Mouse (Mus musculus) hindbrain, embryonic 14.5 days (tissue): ENCODE measurements at regions not wholly inside any gene's neighbourhood (a gene's known extent, or its start where the extent isn't known, plus 50 kb on each side); places are given as distances from the start of the nearest gene placed in this dataset.
A peak's percentile ranks its signal among the peaks of the same experiment; 100 is the strongest.

Experiments
- ATAC-seq: fragments of 200-750 bp; cut with Nextera tagmentation; 2 replicates; pipeline ENCODE4 v1.8.0; 2017; ENCODE audit warnings: moderate number of reproducible peaks, mild to moderate bottlenecking, moderate TSS enrichment, moderate library complexity; ENCODE audit not compliant: low FRiP score
- DNase-seq: peaks from one replicate; pipeline ENCODE4 v3.0.0-alpha.2; 2015; ENCODE audit warnings: low spot score
- H3K27ac ChIP-seq: fragments of 300-500 bp; sonication (generic); 2 replicates; pipeline ENCODE4 v1.5.1; 2014; ENCODE audit warnings: mild to moderate bottlenecking, moderate library complexity
- H3K27me3 ChIP-seq: fragments of 300-500 bp; sonication (generic); 2 replicates; pipeline ENCODE4 v1.6.1; 2014; ENCODE audit warnings: mild to moderate bottlenecking, low read length, mixed read lengths; ENCODE audit not compliant: control insufficient read depth, insufficient read depth
- H3K36me3 ChIP-seq: fragments of 300-500 bp; sonication (generic); replicated peaks from 2 replicates; pipeline ENCODE4 v1.6.1; 2014; ENCODE audit not compliant: control insufficient read depth, insufficient read depth
- H3K4me1 ChIP-seq: fragments of 300-500 bp; sonication (generic); replicated peaks from 2 replicates; pipeline ENCODE4 v1.6.1; 2014; ENCODE audit warnings: antibody characterized with exemption, low read length, mixed read lengths; ENCODE audit not compliant: control insufficient read depth, insufficient read depth
- H3K4me2 ChIP-seq: fragments of 300-500 bp; sonication (generic); replicated peaks from 2 replicates; pipeline ENCODE4 v1.6.1; 2014; ENCODE audit warnings: mild to moderate bottlenecking, moderate library complexity
- H3K4me3 ChIP-seq: fragments of 300-500 bp; sonication (generic); replicated peaks from 2 replicates; pipeline ENCODE4 v1.5.1; 2014; ENCODE audit warnings: mild to moderate bottlenecking, low read length
- H3K9ac ChIP-seq: fragments of 300-500 bp; sonication (generic); 2 replicates; pipeline ENCODE4 v1.6.1; 2014
- H3K9me3 ChIP-seq: fragments of 300-500 bp; sonication (generic); 2 replicates; pipeline ENCODE4 v1.6.1; 2016; ENCODE audit warnings: low read length; ENCODE audit not compliant: control insufficient read depth
- WGBS: fragments of 180-500 bp; shearing (Covaris S2); extraction: QIAGEN DNeasy Blood & Tissue Kit; methylation state at CpG from one replicate; pipeline ENCODE4 v1.1.7; 2014; 5-methylcytosine and 5-hydroxymethylcytosine counted together

GRCm38 (mm10) chr16:52947679-52948078 is 493.8 kb upstream of the Alcam start:
- no peak for ATAC-seq
- no peaks in the 10 kb centered on the region for H3K36me3 ChIP-seq
- H3K27ac ChIP-seq: no peak overlapping the region
- H3K4me3 ChIP-seq: no peak overlapping the region
- no peak overlapping the region for H3K9ac ChIP-seq
- H3K27me3 ChIP-seq: no peaks in the 10 kb centered on the region
- no peaks in the 10 kb centered on the region for H3K4me1 ChIP-seq
- no peak for DNase-seq
- H3K4me2 ChIP-seq: no peak overlapping the region
- WGBS: 47% methylated on average over 4 of the region's 4 CpGs
- H3K9me3 ChIP-seq: no peaks in the 10 kb centered on the region

GRCm38 (mm10) chr16:52934749-52935148 is 480.9 kb upstream of the Alcam start:
- ATAC-seq: no peak
- 77% methylated on average over 1 of the region's 1 CpGs for WGBS
- no peak for DNase-seq
- H3K4me2 ChIP-seq: no peak overlapping the region
- H3K4me1 ChIP-seq: no peaks in the 10 kb centered on the region
- no peak overlapping the region for H3K9ac ChIP-seq
- no peaks in the 10 kb centered on the region for H3K9me3 ChIP-seq
- H3K4me3 ChIP-seq: no peak overlapping the region
- no peaks in the 10 kb centered on the region for H3K36me3 ChIP-seq
- no peak overlapping the region for H3K27ac ChIP-seq
- H3K27me3 ChIP-seq: no peaks in the 10 kb centered on the region

DNA sequence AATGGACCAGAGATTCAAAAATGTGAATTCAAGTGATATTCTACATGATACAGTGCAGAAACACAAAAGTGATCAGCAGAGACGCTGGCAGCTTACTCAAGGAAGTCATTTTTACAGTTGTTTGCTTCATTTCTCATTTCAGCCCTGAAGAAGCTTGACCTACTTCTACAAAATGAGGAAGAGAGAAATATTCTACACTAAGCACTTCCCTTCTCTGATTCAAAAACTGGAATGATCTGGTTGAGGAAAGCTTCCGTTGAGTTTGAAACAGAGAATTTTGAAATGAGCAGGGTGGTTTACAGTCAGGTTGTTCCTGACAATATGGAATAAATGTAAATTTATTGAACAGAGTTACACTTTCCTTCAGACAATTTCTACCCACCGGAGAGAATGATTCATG is 478.1 kb upstream of the Alcam start:
- Histone ChIP-seq H3K9me3 (no peaks in the 10 kb centered on the region), H3K4me1 (no peaks in the 10 kb centered on the region), H3K4me2 (no peak overlapping the region), H3K36me3 (no peaks in the 10 kb centered on the region), H3K27ac (no peak overlapping the region), H3K9ac (no peak overlapping the region), H3K27me3 (no peaks in the 10 kb centered on the region), H3K4me3 (no peak overlapping the region)
- 90% methylated on average over 3 of the region's 3 CpGs for WGBS
- DNase-seq (no peak), ATAC-seq (no peak)

DNA sequence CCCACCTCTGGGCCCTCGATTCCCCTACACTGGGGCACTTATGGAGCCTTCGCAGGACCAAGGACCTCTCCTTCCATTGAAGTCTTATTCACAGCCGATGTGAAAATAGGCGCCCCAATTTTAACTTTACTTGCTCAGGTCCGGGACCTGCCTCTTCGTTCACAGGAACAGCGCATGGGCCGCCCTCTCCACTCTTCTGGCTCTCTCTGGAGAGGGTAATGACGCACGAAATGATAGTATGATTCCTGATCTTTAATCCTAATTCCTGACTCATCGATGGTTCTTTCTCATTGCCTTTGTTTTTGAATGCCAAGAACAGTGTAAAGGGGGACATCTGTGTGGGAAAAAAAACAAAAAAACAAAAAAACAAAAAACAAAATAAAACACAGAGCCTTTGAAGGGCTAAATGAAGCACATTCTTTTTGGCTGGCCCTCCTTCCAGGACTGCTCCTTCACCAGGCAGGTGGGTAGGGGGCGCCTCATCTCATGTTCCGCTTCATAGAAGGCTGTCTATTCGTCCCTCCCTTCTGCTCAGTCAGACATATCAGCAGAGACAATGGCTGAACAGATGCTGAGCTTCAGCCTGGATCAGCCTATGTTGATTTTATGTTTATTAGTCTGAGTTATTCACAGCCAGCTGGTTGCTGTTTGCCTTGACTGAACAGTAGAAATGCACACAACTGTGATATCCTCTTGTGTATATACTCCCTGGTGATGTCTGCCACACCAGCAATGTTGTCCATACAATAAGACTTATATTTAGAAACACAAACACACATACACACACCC is 438.8 kb upstream of the Alcam start:
- Histone ChIP-seq H3K4me2 (peak overlapping the region; percentile 19; the same call in 1 of the 2 replicates), H3K4me1 (0 out of 2 replicates have a peak, but pooled peaks cover 7% of the 10 kb centered on the region), H3K4me3 (no peak overlapping the region), H3K36me3 (no peaks in the 10 kb centered on the region), H3K9me3 (no peaks in the 10 kb centered on the region), H3K9ac (no peak overlapping the region), H3K27ac (no peak overlapping the region), H3K27me3 (no peaks in the 10 kb centered on the region)
- DNase-seq (no peak), ATAC-seq (peak; percentile 93)
- WGBS: 47% methylated on average over 14 of the region's 14 CpGs

- ATAC-seq (no peak), DNase-seq (no peak)
- no peaks in the 10 kb centered on the region for H3K27me3 ChIP-seq
- no peaks in the 10 kb centered on the region for H3K4me1 ChIP-seq
- no peaks in the 10 kb centered on the region for H3K9me3 ChIP-seq
- H3K27ac ChIP-seq: no peak overlapping the region
- H3K36me3 ChIP-seq: no peaks in the 10 kb centered on the region
- H3K9ac ChIP-seq: no peak overlapping the region
- no peak overlapping the region for H3K4me3 ChIP-seq
- H3K4me2 ChIP-seq: no peak overlapping the region
- WGBS: 76% methylated on average over 4 of the region's 4 CpGs
Observed at GRCm38 (mm10) chr16:52879463-52880114, 425.7 kb upstream of the Alcam start.

GRCm38 (mm10) chr16:52867833-52868232 is 414.0 kb upstream of the Alcam start:
- Histone ChIP-seq H3K4me3 (no peak overlapping the region), H3K4me2 (no peak overlapping the region), H3K9ac (no peak overlapping the region), H3K36me3 (no peaks in the 10 kb centered on the region), H3K9me3 (no peaks in the 10 kb centered on the region), H3K27ac (no peak overlapping the region), H3K27me3 (no peaks in the 10 kb centered on the region), H3K4me1 (no peaks in the 10 kb centered on the region)
- DNase-seq (no peak), ATAC-seq (no peak)
- WGBS: 81% methylated on average over 6 of the region's 6 CpGs

DNA sequence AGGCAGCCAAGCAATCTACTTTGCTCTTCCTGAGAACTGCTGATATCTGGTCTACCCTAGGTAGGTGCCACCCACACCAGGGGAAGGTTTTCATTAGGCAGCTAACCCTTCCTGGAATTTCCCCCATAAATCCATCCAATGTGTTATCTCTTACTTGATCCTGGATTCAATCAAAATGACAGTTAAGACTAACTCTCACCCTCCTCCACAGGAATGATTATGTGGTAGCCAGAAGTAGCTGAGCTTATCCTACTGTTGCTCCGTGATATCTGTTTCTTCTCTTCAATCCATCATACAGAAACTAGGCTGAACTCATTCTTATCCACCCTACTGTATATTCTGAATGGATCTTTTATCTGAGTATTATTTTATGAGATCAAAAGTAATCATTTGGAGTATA is 409.7 kb upstream of the Alcam start:
- DNase-seq (no peak), ATAC-seq (no peak)
- WGBS: 95% methylated on average over 1 of the region's 1 CpGs
- Histone ChIP-seq H3K4me1 (no peaks in the 10 kb centered on the region), H3K27me3 (no peaks in the 10 kb centered on the region), H3K27ac (no peak overlapping the region), H3K9me3 (no peaks in the 10 kb centered on the region), H3K36me3 (no peaks in the 10 kb centered on the region), H3K4me2 (no peak overlapping the region), H3K9ac (no peak overlapping the region), H3K4me3 (no peak overlapping the region)

DNA sequence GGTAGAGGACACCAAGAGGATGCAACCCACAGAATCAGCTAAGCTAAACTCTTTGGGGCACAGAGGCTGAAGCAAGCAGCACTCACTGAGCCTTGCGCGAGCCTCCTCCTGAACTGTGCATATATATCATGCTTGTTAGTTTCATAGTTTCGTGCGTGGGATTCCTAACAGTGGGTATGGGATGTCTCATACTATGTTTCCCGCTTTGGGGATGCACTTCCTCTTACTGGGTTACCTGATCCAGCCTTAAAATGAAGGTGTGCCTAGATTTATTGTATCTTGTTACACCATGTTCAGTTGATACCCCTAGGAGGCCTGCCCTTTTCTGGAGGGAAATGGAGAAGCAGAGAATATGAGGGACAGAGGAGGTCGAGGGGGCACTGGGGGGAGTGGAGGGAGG is 407.4 kb upstream of the Alcam start:
- H3K4me2 ChIP-seq: no peak overlapping the region
- H3K27me3 ChIP-seq: no peaks in the 10 kb centered on the region
- ATAC-seq (no peak), DNase-seq (no peak)
- no peak overlapping the region for H3K27ac ChIP-seq
- 89% methylated on average over 6 of the region's 6 CpGs for WGBS
- no peak overlapping the region for H3K9ac ChIP-seq
- H3K9me3 ChIP-seq: no peaks in the 10 kb centered on the region
- H3K4me3 ChIP-seq: no peak overlapping the region
- H3K4me1 ChIP-seq: no peaks in the 10 kb centered on the region
- no peaks in the 10 kb centered on the region for H3K36me3 ChIP-seq

DNA sequence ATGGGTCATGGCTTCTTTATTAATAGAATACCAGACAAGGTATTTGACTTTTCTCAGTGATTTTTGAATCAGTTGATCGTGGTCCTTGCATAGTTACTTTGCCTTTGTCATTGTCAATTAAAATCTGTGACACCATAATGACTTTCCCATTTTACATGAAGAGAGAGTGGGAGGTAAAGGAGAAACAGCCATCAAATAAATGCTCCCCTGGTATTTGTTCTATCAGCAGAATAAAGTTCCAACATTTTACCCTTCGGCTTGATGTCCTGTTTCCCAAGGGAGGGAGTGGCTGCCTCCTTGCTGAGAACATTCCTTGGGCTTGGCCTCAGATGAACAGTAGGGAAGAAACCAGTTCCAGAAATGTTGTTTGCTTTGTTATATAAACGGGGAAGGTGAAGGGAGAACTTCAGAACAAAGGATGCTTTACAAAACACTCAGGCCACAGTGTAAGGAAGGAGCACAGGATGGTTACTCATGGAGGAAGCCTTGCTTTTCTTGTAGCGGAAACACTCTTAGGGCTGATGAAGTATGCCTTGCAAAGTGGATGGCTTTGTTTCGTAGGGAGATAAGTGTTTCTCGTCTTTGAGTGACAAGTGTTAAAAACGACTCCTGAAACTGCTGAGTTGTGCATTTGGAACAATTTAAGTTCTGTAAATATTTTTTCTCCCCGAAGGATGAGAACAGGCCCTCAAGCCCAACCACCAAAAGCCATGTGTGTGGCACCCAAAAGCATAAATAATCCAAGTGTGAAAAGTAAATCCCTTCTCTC is 404.8 kb upstream of the Alcam start:
- H3K27ac ChIP-seq: no peak overlapping the region
- H3K9me3 ChIP-seq: no peaks in the 10 kb centered on the region
- ATAC-seq: no peak
- H3K4me1 ChIP-seq: no peaks in the 10 kb centered on the region
- H3K36me3 ChIP-seq: no peaks in the 10 kb centered on the region
- H3K9ac ChIP-seq: no peak overlapping the region
- no peak overlapping the region for H3K4me2 ChIP-seq
- DNase-seq: no peak
- WGBS: 62% methylated on average over 8 of the region's 8 CpGs
- H3K4me3 ChIP-seq: no peak overlapping the region
- H3K27me3 ChIP-seq: no peaks in the 10 kb centered on the region
